Mouse (Mus musculus) thymus, postnatal 14 days (tissue): Measurements from ENCODE around the gene Vmn2r32.
"Not testable (repeated sequence)": the region's sequence is repeated elsewhere in the genome, so short reads cannot be mapped to it uniquely, and the experiment has no call there.

Experiments
- DNase-seq: peaks from one replicate; pipeline ENCODE4 v3.0.0; 2021

The Vmn2r32 gene

GRCm38 (mm10) chr7:7479918-7480317 lies at the start of gene Vmn2r32:
Vmn2r32 (minus strand) TSS chr7:7480018.
- not testable (repeated sequence) for DNase-seq
